Comparison of ENCODE assay signal across 10 mouse cellular contexts in the genomic region with DNA sequence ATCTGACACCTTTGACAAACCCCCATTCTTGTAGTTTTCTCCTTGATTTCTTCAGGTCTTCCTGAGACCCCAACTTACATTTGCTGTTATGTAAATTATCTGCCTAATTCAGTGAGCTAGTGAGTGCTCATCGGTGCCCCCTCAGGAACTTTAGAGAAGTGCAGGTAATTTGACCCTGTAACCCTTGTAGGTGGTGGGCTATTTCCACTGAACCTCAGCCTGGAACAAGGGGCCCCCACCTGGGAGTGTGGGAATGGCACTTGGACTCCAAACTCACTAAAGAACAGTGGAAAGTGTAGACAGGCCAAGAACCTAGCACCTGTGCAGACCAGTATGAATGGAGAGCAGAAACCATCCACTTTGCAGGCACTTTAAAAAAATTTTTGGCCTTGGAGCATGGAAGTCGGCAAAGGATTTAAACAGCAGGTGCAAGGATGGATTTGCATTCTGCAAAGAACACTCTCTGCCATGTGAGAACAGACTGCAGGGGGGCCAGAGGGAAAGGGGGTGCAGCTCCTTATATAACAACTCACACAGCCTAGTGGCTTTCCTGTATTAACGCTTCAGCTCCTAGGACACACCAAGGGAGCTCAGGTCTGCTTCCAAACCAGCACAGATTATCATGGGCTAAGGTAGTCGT. TPM values are rescaled to one million over a fixed set of nuclear protein-coding genes. Genes with fewer than 3 reads are reported as not detected.
DNase-seq lines count a peak whose midpoint lies in the region; ATAC-seq and TF ChIP-seq lines count a peak whose summit lies in the region.
"Had no signal": no experiment of that assay in that cellular context is flagged by ENCODE, and none has a peak within 500 bp of the region (broad histone marks: within the 10 kb centered on the region; RNA-seq: fewer than 3 reads in every experiment).

No protein-coding gene starts in this region.

- no peaks in the 10 kb centered on the region for H3K36me3 ChIP-seq in midbrain, embryonic 13.5 days
- H3K36me3 ChIP-seq: G1E; lung, embryonic 15.5 days had no signal

- no peak overlapping the region for H3K9ac ChIP-seq in midbrain, embryonic 13.5 days (replicated peaks)
- H3K9ac ChIP-seq: lung, embryonic 15.5 days had no signal

- H3K27ac ChIP-seq in gastrocnemius, adult 2 months: no peak overlapping the region
- H3K27ac ChIP-seq in midbrain, embryonic 13.5 days: no peak overlapping the region
- H3K27ac ChIP-seq: lung, embryonic 15.5 days had no signal

- H3K4me1 ChIP-seq in midbrain, embryonic 13.5 days (replicated peaks): no peaks in the 10 kb centered on the region
- H3K4me1 ChIP-seq: lung, embryonic 15.5 days had no signal

- no peak for DNase-seq in gastrocnemius, adult 2 months
- DNase-seq in gastrocnemius, adult 8-10 months (ENCODE audit: low spot score in 2 of 2): no peak
- peak; percentile 19 for DNase-seq in B cell, adult 2 months
- peak; percentile 60 for DNase-seq in cerebellum, adult 9-11 months
- DNase-seq in hindlimb bud, embryonic 11.5 days (ENCODE audit: extremely low spot score, low read depth, low spot score): peak; percentile 31
- DNase-seq in urinary bladder, adult 2 months (ENCODE audit: low spot score): no peak
- no peak for DNase-seq in gastrocnemius, postnatal 4 days (ENCODE audit: low spot score in 2 of 2)

- ATAC-seq in midbrain, embryonic 13.5 days: peak; percentile 59; the same call in 1 of the 2 replicates

- intact Hi-C loops in gastrocnemius, adult 2 months (cut with DNase I): no loop called here

- H3K27me3 ChIP-seq in midbrain, embryonic 13.5 days: 0 out of 2 replicates have a peak, but pooled peaks cover 8% of the 10 kb centered on the region
- H3K27me3 ChIP-seq: lung, embryonic 15.5 days had no signal

- TF ChIP-seq CTCF in gastrocnemius, adult 2 months (IDR thresholded peaks at IDR 0.05): peak; percentile 46

- 40% methylated on average over 4 of the region's 4 CpGs for WGBS in midbrain, embryonic 13.5 days

- no peak overlapping the region for H3K4me2 ChIP-seq in midbrain, embryonic 13.5 days (replicated peaks)
- H3K4me2 ChIP-seq: lung, embryonic 15.5 days had no signal

- no peaks in the 10 kb centered on the region for H3K9me3 ChIP-seq in midbrain, embryonic 13.5 days
- H3K9me3 ChIP-seq: G1E; lung, embryonic 15.5 days had no signal

- H3K4me3 ChIP-seq in gastrocnemius, adult 2 months: no peak overlapping the region
- H3K4me3 ChIP-seq in midbrain, embryonic 13.5 days (replicated peaks): no peak overlapping the region
- H3K4me3 ChIP-seq: lung, embryonic 15.5 days had no signal

RNA-seq across cellular contexts. Expression of a gene that starts 50.3 kb away (rescaled TPM):
- under 1 TPM; 0.41 to 0.67 TPM for total RNA-seq in gastrocnemius, adult 2 months (2021)
- under 1 TPM; 0.24 to 0.52 (median 0.31) TPM for total RNA-seq in gastrocnemius, adult 8-10 months (2022)
- polyA plus RNA-seq in midbrain, embryonic 13.5 days (2015; fragmentation: Nextera tagmentation; extraction: Ambion mirVana): 37.9 and 40.9 TPM in 2 replicates
- 1.6 and 1.7 TPM in 2 replicates for polyA plus RNA-seq in urinary bladder, adult 2 months (2012; rRNA removed)
- 1 to 10 TPM; 5.7 to 8.3 TPM for total RNA-seq in gastrocnemius, postnatal 4 days (2021)
- polyA plus RNA-seq: G1E had no signal

Comparison
In these comparisons a context has a peak if more than half of its experiments do, and no peak if none do; other contexts are left out.
1. RNA of a gene that starts 50.3 kb away (total RNA-seq): 5.7 to 8.3 TPM in gastrocnemius, postnatal 4 days; 0.41 to 0.67 TPM in gastrocnemius, adult 2 months and 0.24 to 0.52 TPM in gastrocnemius, adult 8-10 months; every median in the first group is over 4 times any median in the second.
2. DNase-seq: peak in B cell, adult 2 months (2 of 2), cerebellum, adult 9-11 months (single experiment) and hindlimb bud, embryonic 11.5 days (single experiment); none in gastrocnemius, adult 2 months (single experiment), gastrocnemius, adult 8-10 months (0 of 2), urinary bladder, adult 2 months (single experiment) and gastrocnemius, postnatal 4 days (0 of 2).